Mouse (Mus musculus) large intestine, adult 2 months (tissue): ENCODE data around the gene Zscan26. TPM values are rescaled to one million over a fixed set of nuclear protein-coding genes. Genes with fewer than 3 reads are reported as not detected.

ENCODE experiments used
- DNase-seq: peaks from one replicate; pipeline ENCODE4 v3.0.0-alpha.2; 2012; ENCODE audit warnings: low read depth, low spot score
- WGBS: fragments of 180-500 bp; shearing (Covaris S2); methylation state at CpG from one replicate; pipeline ENCODE4 v1.1.7; 2018; 5-methylcytosine and 5-hydroxymethylcytosine counted together
- polyA plus RNA-seq: library from polyadenylated mRNA; depleted of rRNA; stranded (reverse); fragments of >200 nt; gene quantifications from 2 replicates; pipeline ENCODE4 v1.2.3, GENCODE M21; 2012; rRNA removed

Zscan26 gene
- polyA plus RNA-seq, 1 experiment = 8.3 TPM

DNA sequence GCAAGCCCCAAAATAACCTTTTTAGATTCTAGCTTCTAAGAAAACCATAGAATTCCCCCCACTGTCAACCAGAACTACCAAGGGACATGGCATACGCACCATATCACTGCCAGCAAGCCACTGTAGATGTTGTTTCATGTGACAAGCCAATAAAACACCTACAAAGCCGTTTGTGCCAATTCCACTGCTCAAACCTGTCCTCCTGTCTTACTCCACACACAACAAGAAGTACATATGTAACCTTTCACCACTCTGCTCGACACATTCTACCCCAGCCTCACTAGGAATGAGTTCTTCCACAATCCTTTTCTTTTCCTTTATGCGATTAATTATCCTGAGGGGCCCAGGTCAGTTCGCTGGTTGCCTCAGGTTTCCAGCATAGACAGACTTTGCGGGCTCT lies 57.9 kb downstream of the Zscan26 start:
- WGBS = 88% methylated on average over 6 of the region's 6 CpGs
- no peak for DNase-seq

DNA sequence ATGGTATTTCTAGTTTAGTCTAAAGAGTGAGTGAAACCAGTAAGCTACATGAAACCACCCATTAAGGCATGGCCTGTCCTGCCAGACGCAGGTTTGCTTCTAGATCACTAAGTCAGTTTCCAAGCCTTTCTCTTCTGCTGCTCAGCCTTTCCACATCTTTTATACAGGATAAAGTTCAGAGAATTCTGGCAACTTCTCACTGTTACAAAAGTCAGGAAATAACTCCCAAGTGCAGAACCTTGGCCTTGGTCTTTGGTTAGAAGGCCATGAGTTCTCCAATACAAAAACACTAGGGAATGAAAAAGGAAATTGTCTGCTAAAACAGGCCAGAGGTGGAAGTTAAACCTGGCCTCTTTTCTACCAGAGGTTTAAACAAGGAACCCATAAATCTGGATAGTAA lies 58.3 kb downstream of the Zscan26 start:
- DNase-seq = no peak
- WGBS = 93% methylated on average over 1 of the region's 1 CpGs

Other genes starting within 250 kb of the Zscan26 start
- gene Gpx5, start 161.0 kb downstream of the Zscan26 start, polyA plus RNA-seq = 0.53 and 1.4 TPM in 2 replicates
- gene Gpx6, start 141.6 kb downstream of the Zscan26 start, polyA plus RNA-seq = not detected in 2 replicates
- gene Olfr1367, start 106.8 kb downstream of the Zscan26 start, polyA plus RNA-seq = not detected in 2 replicates
- gene Zscan12, start 90.9 kb downstream of the Zscan26 start, polyA plus RNA-seq = 0.78 and 0.86 TPM in 2 replicates
- 11.2 and 21.9 TPM in 2 replicates for gene Zkscan3, start 51.0 kb downstream of the Zscan26 start, polyA plus RNA-seq
- gene Pgbd1, start 12.7 kb downstream of the Zscan26 start, polyA plus RNA-seq = 0.27 and 0.70 TPM in 2 replicates
- 0.10 TPM in 1 of 2 replicates, not detected in the other for gene Nkapl, start 14.8 kb upstream of the Zscan26 start, polyA plus RNA-seq
- 0.21 and 0.44 TPM in 2 replicates for gene Zkscan4, start 25.2 kb upstream of the Zscan26 start, polyA plus RNA-seq
- not detected in 2 replicates for gene Gm10065, start 25.7 kb upstream of the Zscan26 start, polyA plus RNA-seq
- 0.08 and 0.09 TPM in 2 replicates for gene AK157302, start 41.5 kb upstream of the Zscan26 start, polyA plus RNA-seq
- gene Gm11273, start 47.7 kb upstream of the Zscan26 start, polyA plus RNA-seq = 23.7 and 33.7 TPM in 2 replicates
- 1.7 and 2.7 TPM in 2 replicates for gene Zkscan8, start 77.4 kb upstream of the Zscan26 start, polyA plus RNA-seq
- not detected in 2 replicates for gene Olfr1366, start 89.1 kb upstream of the Zscan26 start, polyA plus RNA-seq
- not detected in 2 replicates for gene Olfr1535, start 106.2 kb upstream of the Zscan26 start, polyA plus RNA-seq
- not detected in 2 replicates for gene Olfr1364, start 128.0 kb upstream of the Zscan26 start, polyA plus RNA-seq
- gene Olfr1362, start 160.3 kb upstream of the Zscan26 start, polyA plus RNA-seq = not detected in 2 replicates
- not detected in 2 replicates for gene Olfr11, start 188.8 kb upstream of the Zscan26 start, polyA plus RNA-seq
- gene Olfr1361, start 209.7 kb upstream of the Zscan26 start, polyA plus RNA-seq = not detected in 2 replicates
- gene Olfr1360, start 223.7 kb upstream of the Zscan26 start, polyA plus RNA-seq = not detected in 2 replicates
- gene Olfr1359, start 244.4 kb upstream of the Zscan26 start, polyA plus RNA-seq = not detected in 2 replicates